Mouse (Mus musculus) megakaryocyte, embryonic 14.5 days (primary cell): ENCODE measurements around the gene Zfp710.
"Not testable (repeated sequence)": the region's sequence is repeated elsewhere in the genome, so short reads cannot be mapped to it uniquely, and the experiment has no call there.

ENCODE experiments used
- FLI1 ChIP-seq: IDR thresholded peaks from 2 replicates; pipeline ENCODE4 v1.6.1; 2012; ENCODE audit warnings: low read length, inconsistent platforms, mixed read lengths
- GATA1 ChIP-seq: IDR thresholded peaks from 3 replicates; pipeline ENCODE4 v1.6.1; 2012; ENCODE audit warnings: mixed read lengths, low read length, inconsistent platforms, borderline replicate concordance

GRCm38 (mm10) chr7:80131315-80131714 is 106.7 kb downstream of the Zfp710 start:
- not testable (repeated sequence) for TF ChIP-seq GATA1, FLI1
